Mouse (Mus musculus) neural tube, embryonic 13.5 days (tissue): ENCODE measurements around the gene Eif4a1. TPM values are rescaled to one million over a fixed set of nuclear protein-coding genes. Genes with fewer than 3 reads are reported as not detected.

ENCODE experiments used
- ATAC-seq: fragments of 200-750 bp; cut with Nextera tagmentation; 2 replicates; pipeline ENCODE4 v1.8.0; 2017; ENCODE audit warnings: low read depth, mild to moderate bottlenecking, moderate TSS enrichment, moderate library complexity
- H3K27ac ChIP-seq: fragments of 300-500 bp; sonication (generic); replicated peaks from 2 replicates; pipeline ENCODE4 v1.5.1; 2015; ENCODE audit warnings: moderate library complexity, mild to moderate bottlenecking, inconsistent platforms
- H3K27me3 ChIP-seq: fragments of 300-500 bp; sonication (generic); 2 replicates; pipeline ENCODE4 v1.6.1; 2015; ENCODE audit warnings: mild to moderate bottlenecking, inconsistent platforms
- H3K36me3 ChIP-seq: fragments of 300-500 bp; sonication (generic); 2 replicates; pipeline ENCODE4 v1.6.1; 2015; ENCODE audit warnings: mild to moderate bottlenecking, inconsistent platforms
- H3K4me1 ChIP-seq: fragments of 300-500 bp; sonication (generic); replicated peaks from 2 replicates; pipeline ENCODE4 v1.6.1; 2015; ENCODE audit warnings: inconsistent platforms
- H3K4me2 ChIP-seq: fragments of 300-500 bp; sonication (generic); 2 replicates; pipeline ENCODE4 v1.6.1; 2015; ENCODE audit warnings: inconsistent platforms, mild to moderate bottlenecking, moderate library complexity
- H3K4me3 ChIP-seq: fragments of 300-500 bp; sonication (generic); 2 replicates; pipeline ENCODE4 v1.5.1; 2015; ENCODE audit warnings: mild to moderate bottlenecking, inconsistent platforms
- H3K9ac ChIP-seq: fragments of 300-500 bp; sonication (generic); 2 replicates; pipeline ENCODE4 v1.6.1; 2015; ENCODE audit warnings: moderate library complexity, mild to moderate bottlenecking, inconsistent platforms
- H3K9me3 ChIP-seq: fragments of 300-500 bp; sonication (generic); 2 replicates; pipeline ENCODE4 v1.6.1; 2016; ENCODE audit warnings: inconsistent platforms
- WGBS: fragments of 180-500 bp; shearing (Covaris S2); methylation state at CpG from one replicate; pipeline ENCODE4 v1.1.7; 2015; 5-methylcytosine and 5-hydroxymethylcytosine counted together
- microRNA counts: library from miRNA; unstranded; fragments of <30 nt; microRNA quantifications from one replicate; lab custom pipeline; 2016
- microRNA-seq: library from miRNA; unstranded; fragments of <30 nt; microRNA quantifications from one replicate; pipeline ENCODE4, GENCODE M21; 2016
- polyA plus RNA-seq: library from polyadenylated mRNA; unstranded; fragments of >200 nt; fragmentation: Nextera tagmentation; extraction: Ambion mirVana; gene quantifications from 2 replicates; pipeline ENCODE4 v1.2.1, GENCODE M21; 2015

Gene Eif4a1
- polyA plus RNA-seq, 1 experiment from 2014 or later, result 528 TPM

GRCm38 (mm10) chr11:69622406-69622805 is 49.8 kb downstream of the Eif4a1 start:
- Histone ChIP-seq H3K27me3 (no peaks in the 10 kb centered on the region), H3K4me3 (peak overlapping the region; percentile 52), H3K36me3 (no peaks in the 10 kb centered on the region), H3K9me3 (no peaks in the 10 kb centered on the region), H3K9ac (peak overlapping the region; percentile 80), H3K27ac (peak overlapping the region; percentile 84), H3K4me1 (peaks cover 11% of the 10 kb centered on the region), H3K4me2 (peak overlapping the region; percentile 82)
- WGBS, result 36% methylated on average over 6 of the region's 6 CpGs
- 0 out of 2 replicates have a peak, but pooled peaks have one; percentile 28 for ATAC-seq

- 1% methylated on average over 20 of the region's 20 CpGs for WGBS
These were observed 50.5 kb downstream of the Eif4a1 start, which contains the start of gene Sat2 for GRCm38 (mm10) chr11:69621571-69622268. Gene Sat2 (plus strand): TSS chr11:69622024.

GRCm38 (mm10) chr11:69620394-69621081 is 51.7 kb downstream of the Eif4a1 start:
- WGBS, result 90% methylated on average over 7 of the region's 7 CpGs
- H3K27ac ChIP-seq, result no peak overlapping the region
- no peak overlapping the region for H3K4me2 ChIP-seq
- no peaks in the 10 kb centered on the region for H3K9me3 ChIP-seq
- H3K4me3 ChIP-seq, result no peak overlapping the region
- no peaks in the 10 kb centered on the region for H3K36me3 ChIP-seq
- peaks cover 11% of the 10 kb centered on the region for H3K4me1 ChIP-seq
- 0 out of 2 replicates have a peak, but pooled peaks cover 5% of the 10 kb centered on the region for H3K27me3 ChIP-seq
- no peak overlapping the region for H3K9ac ChIP-seq
- no peak for ATAC-seq

More at GRCm38 (mm10) chr11:69621571-69622268, 50.5 kb downstream of the Eif4a1 start, which contains the start of gene Sat2:
- H3K4me3 ChIP-seq, result peak within 1 kb of the TSS; percentile 52
- no peaks in the 10 kb centered on the region for H3K36me3 ChIP-seq
- peak within 1 kb of the TSS; percentile 84 for H3K27ac ChIP-seq
- H3K9ac ChIP-seq, result peak within 1 kb of the TSS; percentile 80
- peak within 1 kb of the TSS; percentile 82 for H3K4me2 ChIP-seq
- peaks cover 11% of the 10 kb centered on the region for H3K4me1 ChIP-seq
- no peaks in the 10 kb centered on the region for H3K27me3 ChIP-seq
- H3K9me3 ChIP-seq, result no peaks in the 10 kb centered on the region
- peak; percentile 81 for ATAC-seq

- Histone ChIP-seq H3K4me2 (no peak within 1 kb of the TSS), H3K4me1 (peaks cover 11% of the 10 kb centered on the region), H3K4me3 (no peak within 1 kb of the TSS), H3K27me3 (peaks cover 12% of the 10 kb centered on the region; the same call in 1 of the 2 replicates), H3K27ac (no peak within 1 kb of the TSS), H3K36me3 (no peaks in the 10 kb centered on the region), H3K9ac (peak within 1 kb of the TSS; percentile 47; the same call in 1 of the 2 replicates), H3K9me3 (no peaks in the 10 kb centered on the region)
- no peak for ATAC-seq
- 76% methylated on average over 5 of the region's 5 CpGs for WGBS
These were observed 54.4 kb downstream of the Eif4a1 start, which contains the start of gene Shbg for GRCm38 (mm10) chr11:69617805-69618204. Gene Shbg (minus strand): TSS chr11:69617905.

MicroRNAs encoded within 50 kb of the gene (microRNA counts, 519-probe panel; counts per million panel counts)
- not detected for microRNA mmu-miR-1934 (lab: Ali Mortazavi, UCI)
- microRNA mmu-miR-467f (lab: Ali Mortazavi, UCI), result 3,038 counts per million, percentile 34 among the panel's probes with 10 or more counts

Small RNA genes lying within 50 kb of the gene (microRNA-seq; reads per million reads assigned to microRNA genes)
- gene Mir1934 (2.1 reads per million, percentile 7 among the genes with 10 or more reads in this experiment), gene Mir467f (not detected)

Other genes with a start within 250 kb of the Eif4a1 start
- 2.2 and 2.7 TPM in 2 replicates for gene Dnah2, start 123.3 kb downstream of the Eif4a1 start, polyA plus RNA-seq
- 68.1 and 72.0 TPM in 2 replicates for gene Efnb3, start 112.2 kb downstream of the Eif4a1 start, polyA plus RNA-seq
- gene Wrap53, start 92.2 kb downstream of the Eif4a1 start, polyA plus RNA-seq, result 18.1 and 19.7 TPM in 2 replicates
- gene Trp53, start 92.1 kb downstream of the Eif4a1 start, polyA plus RNA-seq, result 76.0 and 77.6 TPM in 2 replicates
- gene Atp1b2, start 66.5 kb downstream of the Eif4a1 start, polyA plus RNA-seq, result 29.5 and 30.4 TPM in 2 replicates
- gene Shbg, start 54.5 kb downstream of the Eif4a1 start, polyA plus RNA-seq, result not detected in 2 replicates
- gene Sat2, start 50.4 kb downstream of the Eif4a1 start, polyA plus RNA-seq, result 22.6 and 27.5 TPM in 2 replicates
- 45.3 and 55.1 TPM in 2 replicates for gene Fxr2, start 39.4 kb downstream of the Eif4a1 start, polyA plus RNA-seq
- not detected in 2 replicates for gene Sox15, start 17.1 kb downstream of the Eif4a1 start, polyA plus RNA-seq
- 83.2 and 92.1 TPM in 2 replicates for gene Mpdu1, start 9.8 kb downstream of the Eif4a1 start, polyA plus RNA-seq
- 9.8 and 11.3 TPM in 2 replicates for gene Cd68, start 6.3 kb downstream of the Eif4a1 start, polyA plus RNA-seq
- 99.8 and 105 TPM in 2 replicates for gene Senp3, start 9.7 kb upstream of the Eif4a1 start, polyA plus RNA-seq
- gene Tnfsf13, start 13.4 kb upstream of the Eif4a1 start, polyA plus RNA-seq, result 0.74 and 0.77 TPM in 2 replicates
- gene Tnfsf12, start 23.4 kb upstream of the Eif4a1 start, polyA plus RNA-seq, result 3.3 and 3.5 TPM in 2 replicates
- 1.4 and 1.8 TPM in 2 replicates for gene Tnfsfm13, start 23.7 kb upstream of the Eif4a1 start, polyA plus RNA-seq
- 22.9 and 27.2 TPM in 2 replicates for gene Polr2a, start 86.2 kb upstream of the Eif4a1 start, polyA plus RNA-seq
- gene Slc35g3, start 89.5 kb upstream of the Eif4a1 start, polyA plus RNA-seq, result 0.13 TPM in 1 of 2 replicates, not detected in the other
- 2.5 and 2.9 TPM in 2 replicates for gene Zbtb4, start 93.5 kb upstream of the Eif4a1 start, polyA plus RNA-seq
- gene Chrnb1, start 123.5 kb upstream of the Eif4a1 start, polyA plus RNA-seq, result 2.4 and 4.5 TPM in 2 replicates
- 6.8 and 8.9 TPM in 2 replicates for gene Fgf11, start 129.4 kb upstream of the Eif4a1 start, polyA plus RNA-seq
- 0.74 and 1.4 TPM in 2 replicates for gene Tmem102, start 133.2 kb upstream of the Eif4a1 start, polyA plus RNA-seq
- not detected in 2 replicates for gene Gm39566, start 142.9 kb upstream of the Eif4a1 start, polyA plus RNA-seq
- gene Spem2, start 146.0 kb upstream of the Eif4a1 start, polyA plus RNA-seq, result not detected in 2 replicates
- gene Spem1, start 149.8 kb upstream of the Eif4a1 start, polyA plus RNA-seq, result 0.43 and 0.98 TPM in 2 replicates
- 17.1 and 18.1 TPM in 2 replicates for gene Nlgn2, start 165.4 kb upstream of the Eif4a1 start, polyA plus RNA-seq
- gene Tmem256, start 166.1 kb upstream of the Eif4a1 start, polyA plus RNA-seq, result 321 and 416 TPM in 2 replicates
- 62.5 and 65.6 TPM in 2 replicates for gene Plscr3, start 174.0 kb upstream of the Eif4a1 start, polyA plus RNA-seq
- 0.29 and 0.51 TPM in 2 replicates for gene Tnk1, start 186.3 kb upstream of the Eif4a1 start, polyA plus RNA-seq
- gene Tmem95, start 205.6 kb upstream of the Eif4a1 start, polyA plus RNA-seq, result not detected in 2 replicates
- gene Kctd11, start 209.0 kb upstream of the Eif4a1 start, polyA plus RNA-seq, result 2.0 and 3.3 TPM in 2 replicates
- gene Acap1, start 223.1 kb upstream of the Eif4a1 start, polyA plus RNA-seq, result 0.28 and 0.80 TPM in 2 replicates
- 10.9 and 11.7 TPM in 2 replicates for gene 2810408A11Rik, start 228.6 kb upstream of the Eif4a1 start, polyA plus RNA-seq
- 13.8 and 20.5 TPM in 2 replicates for gene Neurl4, start 228.6 kb upstream of the Eif4a1 start, polyA plus RNA-seq
- 60.4 and 76.5 TPM in 2 replicates for gene Gps2, start 241.5 kb upstream of the Eif4a1 start, polyA plus RNA-seq
- gene Eif5a, start 249.5 kb upstream of the Eif4a1 start, polyA plus RNA-seq, result 1,157 and 1,178 TPM in 2 replicates